Mouse (Mus musculus): ENCODE results near the gene Fnbp1l.

Gene Fnbp1l

GRCm38 (mm10) chr3:122494764-122495163 is 124.8 kb downstream of the Fnbp1l start:
- no peak for DNase-seq (ENCODE audit: low read depth, low spot score)

GRCm38 (mm10) chr3:122492872-122493615 is 126.5 kb downstream of the Fnbp1l start:
- DNase-seq (ENCODE audit: low read depth, low spot score): no peak

DNA sequence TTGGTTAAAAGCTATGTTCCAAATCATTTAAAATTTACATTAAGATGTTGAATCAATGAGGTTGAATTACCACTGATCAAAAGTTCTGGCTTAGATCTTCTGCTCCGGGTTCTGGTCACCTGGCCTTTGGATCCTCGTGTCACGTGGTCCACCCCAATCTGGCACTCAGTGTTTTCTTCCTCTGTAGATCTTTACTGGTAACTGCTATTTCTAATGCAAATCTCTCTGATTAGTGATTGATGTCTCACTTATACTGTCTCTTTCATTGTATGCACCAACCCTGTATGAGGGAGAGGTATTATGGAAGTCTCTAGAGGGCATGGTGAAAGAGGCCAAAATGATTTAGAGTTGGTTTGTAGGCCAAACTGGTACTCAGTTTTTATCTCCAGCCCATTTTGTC is 127.5 kb downstream of the Fnbp1l start:
- no peak for DNase-seq (ENCODE audit: low read depth, low spot score)

DNA sequence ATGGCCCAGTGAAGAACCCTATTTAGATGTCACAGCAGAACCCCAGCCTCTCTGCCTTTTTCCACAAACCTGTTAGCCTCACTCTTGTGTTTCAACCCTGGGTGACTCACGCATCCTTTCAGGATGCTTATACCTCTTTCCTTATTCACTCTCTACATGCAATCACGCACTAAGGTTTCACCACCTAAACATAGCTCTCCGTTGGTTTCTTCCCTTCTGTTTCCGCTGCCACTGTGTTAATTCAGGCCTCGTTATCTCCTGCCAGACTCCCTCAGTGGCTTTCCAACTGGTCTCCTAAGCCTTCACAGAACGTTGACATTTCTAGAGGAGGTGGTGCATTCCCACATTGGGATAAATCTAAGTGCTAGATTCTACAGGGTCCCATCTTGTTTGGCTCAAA is 128.9 kb downstream of the Fnbp1l start:
- DNase-seq (ENCODE audit: low read depth, low spot score): no peak
